Mouse (Mus musculus) adrenal gland (tissue): Measurements from ENCODE around the gene Nlgn2.

Experiments
- microRNA-seq, 2 experiments: library from miRNA; unstranded; fragments of <30 nt; microRNA quantifications; one replicate each; pipeline ENCODE4; 2019

Nlgn2 gene

Small RNA genes within 50 kb of the gene (microRNA-seq; reads per million reads assigned to microRNA genes)
- 0 reads per million in 2 experiments for gene Mir6924
